Mouse (Mus musculus) cerebellum, postnatal 10 days (tissue): Measurements from ENCODE around the gene Gm3020.
"Not testable (repeated sequence)": the region's sequence is repeated elsewhere in the genome, so short reads cannot be mapped to it uniquely, and the experiment has no call there.

Experiments
- DNase-seq, 2 experiments: peaks; one replicate each; pipeline ENCODE4 v3.0.0; 2021; ENCODE audit warnings: mixed read lengths in 2 of 2

Gm3020 gene

DNA sequence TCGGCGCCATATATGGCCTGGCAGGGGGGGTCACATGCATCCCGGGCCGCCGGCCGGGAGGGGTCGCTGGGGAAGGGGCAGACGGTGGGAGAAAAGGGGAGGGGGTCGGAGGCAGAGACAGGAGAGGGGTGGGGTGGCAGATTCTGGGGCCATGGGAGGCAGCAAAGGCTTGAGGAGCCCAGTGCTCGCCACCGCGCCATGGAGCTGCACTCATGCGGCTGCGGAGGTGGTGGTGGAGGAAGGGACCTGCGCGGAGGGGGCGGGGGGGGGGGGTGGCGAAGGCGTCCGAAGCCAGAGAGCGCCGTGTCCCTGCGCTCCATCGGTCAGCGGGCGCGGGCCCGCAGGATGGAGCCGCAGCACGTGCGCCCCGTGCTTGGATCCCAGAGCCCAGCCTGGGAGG, at the start of gene Gm3020:
Gene Gm3020, plus strand, starts transcription at position 301 of the 400 bp plus-strand sequence.
- DNase-seq = not testable (repeated sequence)

- DNase-seq = not testable (repeated sequence)
Measured at GRCm38 (mm10) chr14:3634212-3634611, 17.6 kb upstream of the Gm3020 start, which contains the start of gene Gm3012. Gene Gm3012 (plus strand): TSS chr14:3634512.

DNA sequence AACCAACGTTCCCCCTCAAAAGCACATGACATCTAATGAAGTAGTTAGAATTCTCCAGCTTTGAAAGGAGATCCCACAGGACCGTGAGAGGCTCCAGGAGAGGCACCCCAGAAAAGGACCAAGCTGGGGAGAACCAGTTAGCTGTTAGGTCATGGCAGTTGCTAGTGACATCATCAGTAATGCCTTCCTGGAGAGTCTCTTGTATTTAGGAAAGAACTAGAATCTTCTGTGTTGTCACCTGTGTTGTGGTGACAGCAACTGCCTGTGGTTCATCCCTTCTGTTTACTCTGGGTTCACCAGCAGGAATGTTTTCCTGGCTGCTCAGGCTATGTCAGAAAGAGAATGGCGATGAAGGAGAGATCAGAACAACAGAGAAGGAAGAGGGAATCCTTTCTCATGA, 36.7 kb downstream of the Gm3020 start, which contains the start of gene Gm3043:
Gene Gm3043, plus strand, starts transcription at position 301 of the 400 bp plus-strand sequence.
- DNase-seq = not testable (repeated sequence)
